Mouse (Mus musculus): ENCODE measurements around the gene Borcs6.

DNA sequence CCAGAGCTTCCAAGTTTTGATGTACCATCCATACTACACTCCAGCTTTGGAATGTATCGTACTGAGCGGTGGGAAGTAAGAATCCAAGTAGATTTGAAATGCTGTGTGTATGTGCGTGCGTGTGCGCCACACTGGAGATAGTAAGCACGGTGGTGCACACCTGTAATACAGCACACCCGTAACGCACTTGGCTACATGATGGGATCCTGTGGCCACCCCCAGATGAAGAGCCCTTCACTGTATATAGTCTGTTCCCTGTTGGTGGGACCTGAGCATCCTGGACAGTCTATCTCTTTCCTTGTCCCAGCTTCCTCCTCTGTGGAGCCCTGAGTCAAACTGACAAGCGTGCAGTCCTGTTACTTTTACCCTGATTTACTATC, 13.1 kb upstream of the Borcs6 start:
- TF ChIP-seq CTCF (IDR thresholded peaks at IDR 0.05; ENCODE audit: control insufficient read depth, insufficient read depth, insufficient read length) (no peak), MAX (IDR thresholded peaks at IDR 0.05) (no peak)
